Mouse (Mus musculus): ENCODE data around the gene Gls.

Gene Gls

DNA sequence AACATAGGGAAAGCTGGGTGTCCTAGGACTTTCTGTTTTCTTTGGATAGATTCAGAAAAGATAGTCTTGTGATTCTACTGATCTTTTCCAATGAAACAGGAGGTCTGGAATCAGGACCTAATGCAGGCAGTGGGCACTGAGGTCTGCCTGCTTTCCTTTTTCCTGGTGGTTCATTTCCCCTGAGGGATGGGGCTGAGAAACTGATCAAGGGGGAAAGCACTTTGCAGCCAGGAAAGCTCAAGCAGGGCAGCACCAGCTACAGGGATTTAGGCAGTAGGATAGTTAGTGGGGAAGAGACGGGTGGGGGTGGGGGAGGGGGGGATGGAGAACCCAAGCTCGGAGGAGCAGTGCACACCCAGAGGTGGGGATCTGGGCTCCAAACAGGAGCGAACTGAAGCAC, 80.1 kb downstream of the Gls start:
- DNase-seq, result no peak

DNA sequence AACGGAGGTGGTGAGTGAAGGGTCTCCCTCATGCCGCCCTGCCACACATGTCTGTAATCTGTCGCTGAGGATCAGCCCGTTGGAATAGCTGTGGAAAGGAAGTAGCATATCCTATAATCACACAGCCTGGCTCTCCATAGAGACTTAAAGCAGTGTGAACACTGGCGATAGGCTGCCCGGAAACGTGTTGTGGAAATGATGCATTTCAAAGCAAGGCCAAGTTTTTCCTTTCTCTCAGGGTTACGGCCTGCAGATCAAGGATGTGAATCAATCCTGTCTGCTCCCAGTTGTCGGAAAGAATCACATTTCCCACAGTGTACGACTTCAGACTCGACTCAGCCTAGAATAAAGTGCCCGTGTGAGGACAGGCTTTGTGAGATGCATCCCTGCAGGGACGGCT, 80.7 kb downstream of the Gls start:
- DNase-seq, result no peak

DNA sequence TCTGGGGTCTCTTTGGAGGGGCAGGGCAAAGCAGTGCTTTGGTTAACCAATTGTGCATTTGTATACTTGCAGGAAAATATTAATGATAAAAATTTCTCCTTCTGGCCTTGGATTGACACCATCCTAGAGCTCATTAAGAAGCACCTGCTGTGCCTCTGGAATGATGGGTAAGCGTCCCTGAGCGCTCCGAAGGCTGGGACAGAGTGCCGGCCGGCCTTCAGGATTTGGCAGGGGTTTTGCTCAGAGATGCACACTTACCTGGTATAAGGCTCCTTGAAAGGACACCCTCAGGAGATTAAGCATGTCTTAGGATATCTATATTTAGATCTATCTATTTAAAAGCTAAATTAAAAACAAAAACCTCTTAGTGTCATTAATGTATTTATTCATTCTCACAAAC, 81.9 kb downstream of the Gls start:
- no peak for DNase-seq

- DNase-seq, result no peak
These were observed 82.4 kb downstream of the Gls start for GRCm38 (mm10) chr1:52150676-52151075.

- peak; percentile 33 to 37 for DNase-seq
These were observed 83.1 kb downstream of the Gls start for GRCm38 (mm10) chr1:52149934-52150346.

DNA sequence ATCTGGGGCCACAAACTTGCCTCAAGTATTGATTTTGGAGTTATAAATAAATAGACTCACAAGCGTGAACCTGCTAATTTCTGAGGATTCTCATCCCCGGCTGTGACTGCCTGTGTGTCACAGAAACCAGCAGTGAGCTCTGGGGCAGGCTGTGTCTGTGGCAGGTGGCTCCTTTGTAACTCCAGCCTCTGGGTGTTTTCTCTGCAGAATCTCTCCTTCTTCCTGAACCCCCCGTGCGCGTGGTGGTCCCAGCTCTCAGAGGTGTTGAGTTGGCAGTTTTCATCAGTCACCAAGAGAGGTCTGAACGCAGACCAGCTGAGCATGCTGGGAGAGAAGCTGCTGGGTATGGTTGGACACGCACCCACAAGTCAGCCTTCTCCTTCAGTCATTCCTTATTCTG, 84.3 kb downstream of the Gls start:
- no peak for DNase-seq

- DNase-seq, result no peak
These were observed 84.9 kb downstream of the Gls start for GRCm38 (mm10) chr1:52148178-52148577.

GRCm38 (mm10) chr1:52147431-52147830, 85.6 kb downstream of the Gls start:
- no peak for DNase-seq

- DNase-seq, result peak; percentile 23 to 30
These were observed 86.6 kb downstream of the Gls start for GRCm38 (mm10) chr1:52146214-52146970.

- DNase-seq, result no peak
These were observed 88.1 kb downstream of the Gls start for GRCm38 (mm10) chr1:52144907-52145306.

- no peak for DNase-seq
These were observed 89.4 kb downstream of the Gls start for GRCm38 (mm10) chr1:52143596-52144156.

DNA sequence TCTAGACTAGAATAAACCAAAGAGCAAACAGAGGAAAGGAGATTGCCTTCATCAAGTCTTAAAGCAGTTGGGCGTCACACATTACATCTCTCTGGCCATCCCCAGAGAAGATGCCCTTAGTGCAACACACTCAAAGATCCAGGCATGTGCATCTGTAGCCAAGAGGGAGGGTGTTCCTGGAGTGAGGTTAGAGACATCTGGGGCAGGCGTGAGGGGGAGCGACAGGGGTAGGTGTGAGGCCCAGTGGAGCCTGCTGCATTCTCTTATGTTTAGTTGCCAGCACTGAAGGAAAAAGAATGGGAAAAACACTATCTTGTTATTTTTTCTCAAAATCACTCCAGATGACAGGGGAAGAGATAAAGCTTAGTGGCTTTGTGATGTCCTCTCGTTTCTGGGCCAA, 89.8 kb downstream of the Gls start:
- no peak for DNase-seq

DNA sequence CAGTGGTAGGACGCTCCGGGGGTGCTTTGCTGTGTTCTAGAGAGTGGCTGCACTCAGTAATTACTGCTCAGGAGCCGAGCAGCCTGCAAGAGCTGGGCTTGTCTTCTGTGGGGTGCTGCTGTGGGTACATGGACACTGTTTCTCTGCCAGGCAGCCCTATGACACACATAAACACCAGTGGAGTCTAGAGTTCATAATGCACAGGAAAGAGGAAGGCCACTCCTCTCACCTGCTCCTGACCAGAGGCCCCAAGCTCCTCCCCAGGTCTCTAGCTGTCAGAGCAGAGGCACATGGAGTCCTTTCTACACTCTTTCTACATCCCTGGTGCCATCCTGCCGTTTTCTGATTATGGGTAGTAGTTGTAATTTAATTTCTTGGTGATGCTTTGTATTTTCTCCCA, 90.9 kb downstream of the Gls start:
- no peak for DNase-seq

- DNase-seq, result no peak
These were observed 91.5 kb downstream of the Gls start for GRCm38 (mm10) chr1:52141482-52141881.

DNA sequence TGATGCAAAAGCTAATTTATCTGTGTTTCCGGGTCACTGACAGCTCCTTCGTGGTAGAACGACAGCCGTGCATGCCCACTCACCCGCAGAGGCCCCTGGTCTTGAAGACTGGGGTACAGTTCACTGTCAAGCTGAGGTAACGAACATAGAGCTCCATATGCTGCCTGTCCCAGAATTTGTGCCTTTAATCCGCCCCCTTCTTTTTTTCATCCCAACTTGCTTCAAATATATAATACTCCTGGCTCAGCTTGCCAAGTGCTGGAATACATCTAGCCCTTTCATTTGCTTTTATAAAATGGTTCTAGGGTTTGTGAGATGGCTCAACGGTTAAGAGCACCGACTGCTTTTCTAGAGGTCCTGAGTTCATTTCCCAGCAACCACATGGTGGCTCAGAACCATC, 92.5 kb downstream of the Gls start:
- no peak for DNase-seq

- DNase-seq, result no peak
These were observed 95.7 kb downstream of the Gls start for GRCm38 (mm10) chr1:52137292-52137691.

- no peak for DNase-seq
These were observed 99.8 kb downstream of the Gls start for GRCm38 (mm10) chr1:52133254-52133653.

DNA sequence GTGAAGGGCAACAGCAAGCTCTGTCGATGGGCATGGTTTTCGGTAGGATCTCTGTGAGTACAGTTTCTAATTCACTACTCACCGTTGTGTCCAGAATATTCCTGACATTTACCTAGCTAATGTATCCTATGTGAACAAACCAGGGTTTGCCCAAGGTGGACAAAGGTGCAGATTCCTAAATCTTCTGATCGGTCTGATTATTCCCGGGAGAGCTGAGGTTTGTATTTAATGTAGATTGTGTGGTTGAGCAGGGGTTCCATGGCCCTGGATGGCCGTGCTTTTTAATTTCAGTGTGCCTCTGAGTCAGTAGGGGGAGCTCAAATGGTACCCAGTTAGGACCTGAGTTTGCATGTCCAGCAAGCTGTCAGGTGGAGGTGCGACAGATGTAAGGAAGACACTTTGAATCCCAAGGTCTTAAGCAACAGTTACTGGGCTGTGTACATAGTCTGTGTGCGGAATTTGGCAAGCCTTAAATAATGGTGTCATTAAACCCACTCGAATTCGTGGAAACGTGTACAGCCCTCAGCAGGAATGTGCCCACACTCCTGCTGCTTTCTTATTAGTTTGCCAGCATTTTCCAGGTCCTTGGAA, 101.2 kb downstream of the Gls start:
- no peak for DNase-seq

DNA sequence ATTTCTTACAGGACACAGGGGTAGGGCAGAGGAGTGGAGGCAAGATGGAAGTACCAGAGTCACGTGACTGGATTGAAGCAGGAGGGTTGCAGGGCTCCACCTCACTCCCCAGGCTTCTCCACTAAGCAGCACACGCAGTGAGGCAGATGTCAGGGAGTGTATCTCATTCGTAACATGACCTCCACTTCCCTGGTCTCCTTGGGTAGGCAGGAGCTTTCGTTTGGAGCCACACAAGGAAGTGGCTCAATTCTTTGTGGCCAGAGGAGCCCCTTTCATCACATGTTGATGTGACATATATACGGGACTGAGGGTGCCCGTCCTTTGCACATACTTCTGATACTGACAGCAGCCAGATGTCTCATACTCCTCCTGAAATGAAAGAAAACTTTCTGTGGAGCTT, 103.2 kb downstream of the Gls start:
- DNase-seq, result no peak

DNA sequence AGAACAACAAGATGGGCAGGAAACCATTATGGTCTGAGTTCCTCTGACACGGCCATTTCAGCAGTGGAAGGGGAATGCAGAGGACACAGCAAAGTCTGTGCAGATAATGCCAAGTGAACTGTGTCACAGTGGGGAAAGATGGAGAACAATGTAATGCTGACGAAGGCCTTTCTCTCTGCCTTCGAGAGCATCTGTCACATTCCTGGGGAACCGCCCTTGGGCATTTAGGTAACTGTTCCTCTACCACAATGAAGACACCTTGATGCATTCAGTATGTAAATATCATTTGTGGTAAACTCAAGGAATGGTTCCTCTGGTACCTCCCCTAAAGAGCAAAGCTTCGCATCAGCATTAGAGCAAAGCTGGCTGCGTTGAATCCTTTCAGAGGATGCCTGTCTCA, 105.7 kb downstream of the Gls start:
- DNase-seq, result no peak

DNA sequence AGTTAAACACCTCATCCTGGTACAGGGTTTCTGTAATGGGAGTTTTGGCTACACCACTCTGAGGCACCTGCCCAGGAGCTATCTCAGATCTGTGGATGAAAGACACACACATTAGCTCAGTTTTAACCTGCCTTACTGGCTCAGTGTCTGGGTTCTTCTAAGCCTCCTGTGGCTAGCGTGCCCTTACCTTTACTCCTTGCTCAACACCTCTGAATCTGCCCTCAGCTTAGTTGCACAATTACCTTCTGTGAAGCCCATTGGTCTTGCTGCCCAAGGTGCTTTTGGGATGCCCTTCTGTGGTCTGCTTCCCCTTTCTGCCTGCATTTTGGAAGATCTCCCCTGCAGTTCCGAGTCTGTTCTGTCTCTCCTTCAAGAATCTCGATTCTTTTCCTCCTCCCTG, 108.2 kb downstream of the Gls start:
- DNase-seq, result no peak

- no peak for DNase-seq
These were observed 112.0 kb downstream of the Gls start for GRCm38 (mm10) chr1:52121052-52121451.

- no peak for DNase-seq
These were observed 112.8 kb downstream of the Gls start for GRCm38 (mm10) chr1:52120191-52120590.

GRCm38 (mm10) chr1:52119691-52120090, 113.3 kb downstream of the Gls start:
- no peak for DNase-seq
